Mouse (Mus musculus) CH12.LX (cell line): ENCODE measurements around the gene Mtap. TPM values are rescaled to one million over a fixed set of nuclear protein-coding genes. Genes with fewer than 3 reads are reported as not detected.

Experiments
- DNase-seq: peaks from one replicate; pipeline ENCODE4 v3.0.0-alpha.2; 2013; ENCODE audit errors: extremely low read depth
- H3K27ac ChIP-seq: 2 replicates; pipeline ENCODE4 v1.5.1; 2012; ENCODE audit warnings: low read depth, mild to moderate bottlenecking, control low read depth, moderate library complexity; ENCODE audit not compliant: insufficient read depth
- H3K27me3 ChIP-seq: replicated peaks from 2 replicates; pipeline ENCODE3; 2012; ENCODE audit warnings: inconsistent platforms
- H3K36me3 ChIP-seq, 2 experiments: replicated peaks in 1 of 2; 2 replicates each; pipeline versions ENCODE3 to v1.6.1; 2012; ENCODE audit warnings: inconsistent platforms in 1 of 2, low read length in 1 of 2, mild to moderate bottlenecking in 1 of 2, mixed read lengths in 1 of 2, moderate library complexity in 1 of 2; ENCODE audit not compliant: control insufficient read depth in 1 of 2, insufficient read depth in 1 of 2
- H3K4me1 ChIP-seq, 2 experiments: 2 replicates each; pipeline ENCODE4 v1.6.1; 2012; ENCODE audit warnings: inconsistent platforms in 1 of 2, moderate library complexity in 1 of 2; ENCODE audit not compliant: insufficient read depth in 2 of 2, control insufficient read depth in 1 of 2
- H3K4me2 ChIP-seq: 2 replicates; pipeline ENCODE4 v1.6.1; 2012; ENCODE audit warnings: low read depth, mild to moderate bottlenecking, control low read depth; ENCODE audit not compliant: poor library complexity, insufficient read depth, severe bottlenecking
- H3K4me3 ChIP-seq, 3 experiments: fragments of 150-350 bp in 1 of 3; sonication (generic) in 1 of 3; replicated peaks in 1 of 3; 2 replicates each; pipeline versions ENCODE3 to v1.5.1; 2011 to 2012; ENCODE audit warnings: low read depth in 2 of 3, low read length in 2 of 3, mild to moderate bottlenecking in 2 of 3, moderate library complexity in 2 of 3, control low read depth in 1 of 3, improper control_type of control experiment in 1 of 3, inconsistent platforms in 1 of 3, mixed read lengths in 1 of 3; ENCODE audit not compliant: poor library complexity in 1 of 3
- H3K79me2 ChIP-seq: replicated peaks from 2 replicates; pipeline ENCODE4 v1.6.1; 2012; ENCODE audit warnings: mild to moderate bottlenecking, moderate library complexity; ENCODE audit not compliant: control insufficient read depth, poor library complexity, insufficient read depth, severe bottlenecking; ENCODE audit errors: extremely low read depth
- H3K9ac ChIP-seq: 2 replicates; pipeline ENCODE4 v1.6.1; 2012; ENCODE audit warnings: low read depth, mild to moderate bottlenecking, control low read depth, moderate library complexity; ENCODE audit not compliant: insufficient read depth
- H3K9me3 ChIP-seq: replicated peaks from 2 replicates; pipeline ENCODE3; 2012; ENCODE audit warnings: low read length, inconsistent platforms, mixed read lengths
- CHD1 ChIP-seq: IDR thresholded peaks from 2 replicates; pipeline ENCODE4 v1.6.1; 2012; ENCODE audit warnings: low read depth, low read length, improper control_type of control experiment, inconsistent platforms
- CHD2 ChIP-seq: IDR thresholded peaks from 2 replicates; pipeline ENCODE4 v1.6.1; 2011; ENCODE audit warnings: low read length, improper control_type of control experiment
- CTCF ChIP-seq, 2 experiments: IDR thresholded peaks in 1 of 2; conservative IDR thresholded peaks in 1 of 2; 2 replicates each; pipeline ENCODE4 v1.5.1; 2011 to 2012; ENCODE audit warnings: low read depth in 2 of 2, low read length in 2 of 2, improper control_type of control experiment in 1 of 2, inconsistent platforms in 1 of 2, mild to moderate bottlenecking in 1 of 2, moderate library complexity in 1 of 2
- ELF1 ChIP-seq: IDR thresholded peaks from 2 replicates; pipeline ENCODE4 v1.6.1; 2014; ENCODE audit warnings: low read depth, mild to moderate bottlenecking, inconsistent platforms, low read length, improper control_type of control experiment
- EP300 ChIP-seq: IDR thresholded peaks from 2 replicates; pipeline ENCODE4 v1.6.1; 2011; ENCODE audit warnings: low read length, improper control_type of control experiment
- ETS1 ChIP-seq: conservative IDR thresholded peaks from 2 replicates; pipeline ENCODE4 v1.6.1; 2012; ENCODE audit warnings: low read depth, mild to moderate bottlenecking, inconsistent platforms, low read length, improper control_type of control experiment, moderate library complexity
- JUN ChIP-seq: IDR thresholded peaks from 2 replicates; pipeline ENCODE4 v1.6.1; 2011; ENCODE audit warnings: low read depth, mild to moderate bottlenecking, low read length, improper control_type of control experiment, moderate library complexity; ENCODE audit not compliant: insufficient read depth
- MAFK ChIP-seq: IDR thresholded peaks from 2 replicates; pipeline ENCODE4 v1.6.1; 2011; ENCODE audit warnings: low read length, improper control_type of control experiment; ENCODE audit not compliant: insufficient replicate concordance
- MAZ ChIP-seq: IDR thresholded peaks from 2 replicates; pipeline ENCODE4 v1.6.1; 2012; ENCODE audit warnings: low read depth, mild to moderate bottlenecking, inconsistent platforms, low read length, improper control_type of control experiment, moderate library complexity
- MEF2A ChIP-seq: IDR thresholded peaks from 2 replicates; pipeline ENCODE4 v1.6.1; 2014; ENCODE audit warnings: low read depth, mild to moderate bottlenecking, inconsistent platforms, low read length, improper control_type of control experiment, borderline replicate concordance
- NELFE ChIP-seq: IDR thresholded peaks from 2 replicates; pipeline ENCODE4 v1.6.1; 2011; ENCODE audit warnings: low read depth, low read length, improper control_type of control experiment
- POLR2A ChIP-seq: IDR thresholded peaks from 2 replicates; pipeline ENCODE4 v1.6.1; 2011; ENCODE audit warnings: low read depth, mild to moderate bottlenecking, improper control_type of control experiment, low read length
- POLR2AphosphoS2 ChIP-seq: IDR thresholded peaks from 2 replicates; pipeline ENCODE4 v1.6.1; 2011; ENCODE audit warnings: low read depth, low read length, improper control_type of control experiment
- RCOR1 ChIP-seq: conservative IDR thresholded peaks from 2 replicates; pipeline ENCODE4 v1.6.1; 2012; ENCODE audit warnings: low read depth, mild to moderate bottlenecking, inconsistent platforms, low read length, improper control_type of control experiment
- SMC3 ChIP-seq: IDR thresholded peaks from 2 replicates; pipeline ENCODE4 v1.6.1; 2011; ENCODE audit warnings: low read depth, low read length, improper control_type of control experiment
- TBP ChIP-seq: conservative IDR thresholded peaks from 2 replicates; pipeline ENCODE4 v1.6.1; 2011; ENCODE audit warnings: low read depth, low read length, improper control_type of control experiment
- TCF12 ChIP-seq: IDR thresholded peaks from 2 replicates; pipeline ENCODE4 v1.6.1; 2014; ENCODE audit warnings: low read depth, mild to moderate bottlenecking, inconsistent platforms, low read length, improper control_type of control experiment
- ZKSCAN1 ChIP-seq: IDR thresholded peaks from 2 replicates; pipeline ENCODE4 v1.6.1; 2012; ENCODE audit warnings: low read depth, inconsistent platforms, low read length, improper control_type of control experiment, borderline replicate concordance
- ZMIZ1 ChIP-seq: IDR thresholded peaks from 2 replicates; pipeline ENCODE4 v1.6.1; 2012; ENCODE audit warnings: low read depth, mild to moderate bottlenecking, inconsistent platforms, low read length, improper control_type of control experiment
- ZNF384 ChIP-seq: IDR thresholded peaks from 2 replicates; pipeline ENCODE4 v1.6.1; 2012; ENCODE audit warnings: low read depth, low read length, improper control_type of control experiment, inconsistent platforms
- dilution Hi-C: fragments of 300-500 bp; cut with MboI; formaldehyde crosslinking; loops from 2 replicates; pipeline ENCODE4 v1.14.3; 2020; ENCODE audit warnings: low sequenced_read_pairs; ENCODE audit not compliant: extremely low pct_unique_long_range_greater_than_20kb, extremely low pct_ligation_motif_present
- in situ Hi-C: fragments of 300-500 bp; cut with MboI; formaldehyde crosslinking; loops from 3 replicates; pipeline ENCODE4 v1.14.3; 2019; ENCODE audit warnings: low sequenced_read_pairs, low pct_ligation_motif_present, low pct_unique_long_range_greater_than_20kb, mixed read lengths
- polyA plus RNA-seq: library from polyadenylated mRNA; unstranded; fragments of >175 nt; gene quantifications from 2 replicates; pipeline ENCODE4 v1.2.1, GENCODE M21; 2012; ENCODE audit warnings: low read depth; ENCODE audit not compliant: insufficient read length
- total RNA-seq, 2 experiments: library from RNA; depleted of rRNA; stranded (reverse); fragments of 300-350 nt in 1 of 2; fragments of >200 nt in 1 of 2; gene quantifications; 2 replicates each; pipeline ENCODE4 v1.2.3; 2012 to 2014

Mtap gene
- total and polyA plus RNA-seq, 3 experiments: not detected

DNA sequence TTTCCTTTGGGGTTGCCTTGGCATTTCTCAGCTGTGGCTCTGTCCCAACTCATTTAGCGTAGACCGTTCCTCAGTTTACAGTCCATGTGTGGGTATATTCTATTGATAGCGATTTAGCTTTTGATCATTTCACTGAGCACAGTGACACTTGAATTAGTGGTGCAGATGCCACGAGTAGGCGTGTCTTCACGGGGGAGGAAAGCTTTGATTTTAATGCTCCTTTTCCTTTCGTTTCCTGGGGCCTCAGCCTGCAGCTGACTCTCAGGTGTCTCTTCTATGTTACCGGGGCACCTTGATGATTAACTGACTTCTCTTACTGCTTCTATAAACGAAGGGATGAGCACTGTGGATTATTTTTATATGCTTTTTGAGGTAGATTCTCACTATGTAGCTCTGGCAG is 32.0 kb downstream of the Mtap start:
- no peak for TF ChIP-seq ETS1
- no peak for TF ChIP-seq TBP
- TF ChIP-seq POLR2AphosphoS2: no peak
- no peak for TF ChIP-seq POLR2A
- TF ChIP-seq MEF2A: no peak
- no peak for TF ChIP-seq CTCF (conservative IDR thresholded peaks at IDR 0.05 in 1 of 2, IDR thresholded peaks at IDR 0.05 in 1 of 2; ENCODE audit: low read depth in 2 of 2, low read length in 2 of 2)
- no peak for TF ChIP-seq ZMIZ1
- no peak for TF ChIP-seq JUN
- no peak for TF ChIP-seq EP300
- no peak for TF ChIP-seq CHD2
- no peak for TF ChIP-seq TCF12
- no peak for TF ChIP-seq SMC3
- no peak overlapping the region for H3K4me2 ChIP-seq
- no peak overlapping the region for H3K9ac ChIP-seq
- H3K4me3 ChIP-seq: no peak overlapping the region
- no peak for DNase-seq
- H3K27me3 ChIP-seq: no peaks in the 10 kb centered on the region
- dilution Hi-C loops: no loop called here
- H3K27ac ChIP-seq: no peak overlapping the region
- no peaks in the 10 kb centered on the region for H3K9me3 ChIP-seq
- no peaks in the 10 kb centered on the region for H3K79me2 ChIP-seq
- in situ Hi-C loops: no loop called here
- no peaks in the 10 kb centered on the region for H3K4me1 ChIP-seq
- no peaks in the 10 kb centered on the region for H3K36me3 ChIP-seq

DNA sequence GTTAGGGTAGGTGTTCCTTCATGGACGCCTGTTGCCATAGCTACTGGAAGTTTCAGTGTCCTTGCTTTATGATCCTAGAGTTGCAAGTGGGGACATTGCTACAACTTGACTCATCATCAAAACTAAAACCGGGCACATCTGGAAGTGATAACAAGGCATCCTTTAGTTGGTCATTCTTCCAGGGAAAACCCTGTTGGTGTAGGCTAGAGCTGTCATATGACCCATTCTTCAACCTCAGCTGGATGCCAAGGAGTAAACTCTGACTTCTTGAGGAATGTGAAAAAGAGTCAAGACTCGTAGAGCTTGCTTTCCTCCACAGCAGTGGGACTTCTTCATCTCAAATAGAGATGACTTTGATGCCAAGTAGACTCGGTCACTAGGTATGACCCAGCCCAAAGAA is 32.8 kb downstream of the Mtap start:
- Histone ChIP-seq H3K4me1 (no peaks in the 10 kb centered on the region), H3K4me3 (no peak overlapping the region), H3K27me3 (no peaks in the 10 kb centered on the region), H3K9ac (no peak overlapping the region), H3K79me2 (no peaks in the 10 kb centered on the region), H3K36me3 (no peaks in the 10 kb centered on the region), H3K9me3 (no peaks in the 10 kb centered on the region), H3K4me2 (no peak overlapping the region), H3K27ac (no peak overlapping the region)
- dilution Hi-C loops: no loop called here
- no peak for TF ChIP-seq MAZ
- TF ChIP-seq ZKSCAN1: no peak
- no peak for TF ChIP-seq CHD1
- TF ChIP-seq NELFE: no peak
- no peak for TF ChIP-seq EP300
- TF ChIP-seq ELF1: no peak
- TF ChIP-seq RCOR1: no peak
- TF ChIP-seq ZNF384: no peak
- no peak for TF ChIP-seq POLR2AphosphoS2
- TF ChIP-seq CHD2: no peak
- TF ChIP-seq MAFK: no peak
- DNase-seq: no peak
- in situ Hi-C loops: no loop called here
